Mouse (Mus musculus) intestine, embryonic 15.5 days (tissue): ENCODE data around the gene Rab3gap1. TPM values are rescaled to one million over a fixed set of nuclear protein-coding genes. Genes with fewer than 3 reads are reported as not detected.

ENCODE experiments used
- ATAC-seq: fragments of 200-750 bp; cut with Nextera tagmentation; 2 replicates; pipeline ENCODE4 v1.8.0; 2017; ENCODE audit warnings: moderate TSS enrichment, moderate library complexity
- H3K27ac ChIP-seq: fragments of 300-500 bp; sonication (generic); 2 replicates; pipeline ENCODE4 v1.5.1; 2015; ENCODE audit warnings: mild to moderate bottlenecking, inconsistent platforms
- H3K27me3 ChIP-seq: fragments of 300-500 bp; sonication (generic); replicated peaks from 2 replicates; pipeline ENCODE4 v1.6.1; 2015; ENCODE audit warnings: inconsistent platforms
- H3K36me3 ChIP-seq: fragments of 300-500 bp; sonication (generic); 2 replicates; pipeline ENCODE4 v1.6.1; 2015; ENCODE audit warnings: inconsistent platforms
- H3K4me1 ChIP-seq: fragments of 300-500 bp; sonication (generic); replicated peaks from 2 replicates; pipeline ENCODE4 v1.6.1; 2015; ENCODE audit warnings: inconsistent platforms
- H3K4me2 ChIP-seq: fragments of 300-500 bp; sonication (generic); replicated peaks from 2 replicates; pipeline ENCODE4 v1.6.1; 2015; ENCODE audit warnings: mild to moderate bottlenecking, inconsistent platforms
- H3K4me3 ChIP-seq: fragments of 300-500 bp; sonication (generic); replicated peaks from 2 replicates; pipeline ENCODE4 v1.5.1; 2015; ENCODE audit warnings: inconsistent platforms
- H3K9ac ChIP-seq: fragments of 300-500 bp; sonication (generic); 2 replicates; pipeline ENCODE4 v1.6.1; 2015; ENCODE audit warnings: inconsistent platforms
- H3K9me3 ChIP-seq: fragments of 300-500 bp; sonication (generic); 2 replicates; pipeline ENCODE4 v1.6.1; 2016; ENCODE audit warnings: inconsistent platforms
- WGBS: fragments of 180-500 bp; shearing (Covaris S2); methylation state at CpG from one replicate; pipeline ENCODE4 v1.1.7; 2015; 5-methylcytosine and 5-hydroxymethylcytosine counted together
- polyA plus RNA-seq: library from polyadenylated mRNA; unstranded; fragments of >200 nt; fragmentation: Nextera tagmentation; extraction: Ambion mirVana; gene quantifications from 2 replicates; pipeline ENCODE4 v1.2.1, GENCODE M21; 2015

Gene Rab3gap1
- polyA plus RNA-seq, result 20.8 and 22.4 TPM in 2 replicates

DNA sequence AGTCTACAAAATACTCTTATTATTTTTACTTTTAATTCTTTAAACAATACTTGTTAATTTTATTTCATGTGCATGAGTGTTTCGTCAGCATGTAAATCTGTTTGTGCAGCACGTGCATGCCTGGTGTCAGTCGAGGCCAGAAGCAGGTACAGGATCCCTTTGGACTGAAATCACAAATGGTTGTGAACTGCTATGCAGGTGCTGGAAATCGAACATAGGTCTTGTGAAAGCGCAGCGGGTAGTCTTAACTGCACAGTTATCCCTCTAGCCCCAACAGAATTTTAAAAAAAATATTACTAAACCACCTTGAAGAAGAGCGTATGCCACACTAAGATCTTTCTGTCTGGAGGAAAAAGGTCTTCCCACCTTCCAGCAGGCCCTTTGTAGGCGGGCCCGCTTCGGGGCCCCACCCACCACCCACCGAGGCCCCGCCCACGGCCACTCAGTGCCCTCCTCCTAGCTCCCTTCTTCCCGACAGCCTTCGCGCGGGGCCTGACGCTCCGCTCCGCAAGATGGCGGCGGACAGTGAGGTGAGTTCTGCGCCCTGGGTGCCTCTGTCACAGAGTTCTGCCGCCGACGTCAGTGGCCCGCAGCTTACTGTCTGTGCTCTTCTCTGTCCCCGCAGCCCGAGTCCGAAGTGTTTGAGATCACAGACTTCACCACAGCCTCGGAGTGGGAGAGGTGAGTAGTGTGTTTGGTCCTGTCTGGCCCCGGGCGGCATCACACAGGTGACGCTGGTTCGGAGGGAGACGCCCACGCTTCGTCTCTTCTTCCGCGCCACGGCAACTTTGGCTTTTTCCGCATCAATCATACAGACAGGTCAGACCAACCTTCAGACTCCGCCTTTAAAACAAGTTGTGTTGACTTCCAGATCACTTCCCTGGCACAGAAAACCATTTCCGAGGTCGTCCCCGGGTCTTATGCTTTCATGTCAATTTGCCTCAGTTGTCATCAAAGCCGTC is at the start of gene Rab3gap1:
Gene Rab3gap1 (plus strand): TSS at position 474 of the 962 bp plus-strand sequence.
- Histone ChIP-seq H3K9ac (peak within 1 kb of the TSS; percentile 74), H3K9me3 (no peaks in the 10 kb centered on the region), H3K4me2 (peak within 1 kb of the TSS; percentile 58), H3K27ac (peak within 1 kb of the TSS; percentile 88), H3K36me3 (no peaks in the 10 kb centered on the region), H3K27me3 (no peaks in the 10 kb centered on the region), H3K4me3 (peak within 1 kb of the TSS; percentile 87), H3K4me1 (no peaks in the 10 kb centered on the region)
- 11% methylated on average over 47 of the region's 47 CpGs for WGBS
- peak; percentile 100 for ATAC-seq

DNA sequence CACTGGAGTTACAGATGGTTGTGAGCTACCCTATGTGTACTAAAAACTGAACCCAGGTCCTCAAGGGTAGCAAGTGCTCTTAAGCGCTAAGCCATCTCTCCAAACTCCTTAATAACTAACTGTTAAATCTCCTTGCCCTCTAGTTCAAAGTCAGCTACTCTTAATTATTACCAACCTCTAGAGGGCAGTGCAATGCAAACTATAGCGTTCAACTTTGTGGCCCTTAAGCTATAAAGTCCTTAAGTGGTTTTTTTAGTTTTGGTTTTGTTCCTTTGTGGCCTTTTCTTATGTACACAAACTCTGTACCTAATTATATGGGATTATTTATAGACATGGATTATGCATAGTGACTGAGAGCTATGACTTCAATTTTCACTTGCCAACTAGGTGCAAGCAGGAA is 41.2 kb upstream of the Rab3gap1 start:
- Histone ChIP-seq H3K4me2 (no peak overlapping the region), H3K9ac (no peak overlapping the region), H3K4me1 (no peaks in the 10 kb centered on the region), H3K9me3 (no peaks in the 10 kb centered on the region), H3K4me3 (no peak overlapping the region), H3K36me3 (no peaks in the 10 kb centered on the region), H3K27ac (no peak overlapping the region), H3K27me3 (no peaks in the 10 kb centered on the region)
- peak; percentile 58; the same call in 1 of the 2 replicates for ATAC-seq
- 14% methylated on average over 2 of the region's 2 CpGs for WGBS

DNA sequence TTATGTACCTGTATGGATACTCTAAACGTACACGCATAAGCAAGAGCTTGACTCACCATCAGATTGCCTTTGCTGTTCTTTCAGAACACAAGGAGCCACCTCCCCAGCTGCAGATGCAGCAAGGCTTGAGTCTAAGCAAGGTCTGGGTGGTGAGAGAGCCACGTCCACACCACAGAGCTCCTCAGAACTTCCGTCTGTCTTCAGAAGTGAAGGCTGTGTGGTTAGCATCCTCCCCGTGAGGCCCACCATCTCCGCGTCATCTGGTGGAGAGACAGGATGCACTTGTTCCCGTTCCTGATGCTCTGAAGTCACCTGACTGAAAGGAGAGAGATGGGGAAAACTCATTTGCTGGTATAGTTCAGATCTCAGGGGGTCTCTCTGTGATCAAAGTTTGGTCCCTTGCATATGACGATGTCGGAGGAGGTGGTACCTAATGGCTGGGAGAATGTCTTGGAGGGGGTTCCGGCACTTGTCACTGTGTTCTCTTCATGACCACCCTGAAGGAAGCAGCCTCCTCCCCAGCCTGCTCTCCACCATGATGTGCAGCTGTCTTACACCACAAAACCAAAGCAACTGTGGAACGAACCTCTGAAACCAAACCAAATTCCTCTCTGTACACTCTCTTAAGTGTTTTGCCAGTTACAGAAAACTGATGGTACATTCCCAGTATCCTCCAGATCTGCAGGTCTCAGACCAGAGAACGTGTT is 38.2 kb upstream of the Rab3gap1 start:
- WGBS, result 82% methylated on average over 13 of the region's 13 CpGs

DNA sequence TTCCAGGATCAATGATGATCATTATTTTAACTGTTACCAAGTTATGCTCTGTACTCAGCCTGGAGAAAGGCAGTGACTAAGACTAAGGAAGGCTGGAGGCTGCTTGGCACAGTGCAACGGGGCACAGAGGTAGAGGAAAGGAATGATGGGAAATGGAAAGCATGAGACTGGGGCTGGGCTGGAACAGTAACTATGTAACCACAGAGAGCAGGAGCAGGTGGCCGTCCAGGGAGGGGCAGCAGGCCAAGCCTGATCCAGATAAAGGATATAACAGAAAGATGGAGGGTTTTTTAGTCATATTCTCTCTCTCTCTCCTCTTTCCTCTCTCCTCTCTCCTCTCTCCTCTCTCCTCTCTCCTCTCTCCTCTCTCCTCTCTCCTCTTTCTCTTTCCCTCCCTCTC is 34.9 kb upstream of the Rab3gap1 start:
- Histone ChIP-seq H3K27me3 (no peaks in the 10 kb centered on the region), H3K4me2 (no peak overlapping the region), H3K9me3 (no peaks in the 10 kb centered on the region), H3K27ac (no peak overlapping the region), H3K36me3 (no peaks in the 10 kb centered on the region), H3K4me1 (no peaks in the 10 kb centered on the region), H3K9ac (no peak overlapping the region), H3K4me3 (no peak overlapping the region)
- 46% methylated on average over 2 of the region's 2 CpGs for WGBS
- no peak for ATAC-seq

More for the DNA sequence above, 38.2 kb upstream of the Rab3gap1 start:
- H3K9ac ChIP-seq, result no peak overlapping the region
- H3K36me3 ChIP-seq, result no peaks in the 10 kb centered on the region
- H3K27ac ChIP-seq, result no peak overlapping the region
- ATAC-seq, result no peak
- H3K9me3 ChIP-seq, result no peaks in the 10 kb centered on the region
- H3K4me2 ChIP-seq, result no peak overlapping the region
- H3K4me3 ChIP-seq, result no peak overlapping the region
- H3K27me3 ChIP-seq, result no peaks in the 10 kb centered on the region
- H3K4me1 ChIP-seq, result no peaks in the 10 kb centered on the region

DNA sequence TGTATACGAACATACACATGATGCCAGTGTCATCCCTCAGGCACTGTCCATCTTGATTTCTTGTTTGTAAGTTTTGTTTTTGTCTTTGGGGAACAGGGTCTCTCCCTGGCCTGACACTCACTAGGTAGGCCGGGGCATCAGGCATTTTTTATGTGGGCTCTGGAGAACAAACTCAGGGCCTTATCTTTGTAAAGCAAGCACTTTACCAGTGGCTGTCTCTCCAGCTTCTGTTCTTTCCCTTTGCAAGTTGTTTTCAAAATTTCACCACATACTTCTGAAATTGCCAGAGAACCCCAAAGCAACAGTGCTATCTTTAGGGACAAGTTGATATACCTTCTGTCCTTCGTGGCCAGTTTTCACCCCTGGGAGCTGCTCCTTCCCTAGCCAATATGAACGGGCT is 34.4 kb upstream of the Rab3gap1 start:
- Histone ChIP-seq H3K36me3 (no peaks in the 10 kb centered on the region), H3K4me2 (no peak overlapping the region), H3K4me1 (no peaks in the 10 kb centered on the region), H3K27me3 (no peaks in the 10 kb centered on the region), H3K9ac (no peak overlapping the region), H3K9me3 (no peaks in the 10 kb centered on the region), H3K4me3 (no peak overlapping the region), H3K27ac (no peak overlapping the region)
- ATAC-seq, result no peak
- WGBS, result 53% methylated on average over 4 of the region's 4 CpGs

DNA sequence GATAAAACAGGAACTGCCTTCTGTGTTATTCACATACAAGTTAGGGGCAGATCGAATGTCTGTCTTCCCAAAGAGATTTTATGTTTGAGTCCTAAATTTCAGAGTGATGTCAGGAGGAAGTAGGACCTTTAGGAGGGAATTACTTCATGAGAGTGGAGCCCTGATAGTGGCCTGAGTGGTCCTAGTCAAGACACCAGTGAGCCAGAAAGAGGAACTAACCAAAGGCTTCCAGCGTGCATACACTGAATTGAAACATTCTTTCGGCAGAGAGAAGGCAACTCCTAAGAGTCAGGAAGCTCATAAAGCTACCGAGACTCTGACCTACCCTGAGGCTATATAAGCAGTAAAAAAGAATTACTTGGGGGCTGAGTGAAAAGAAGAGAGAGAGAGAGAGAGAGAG is 32.0 kb upstream of the Rab3gap1 start:
- no peak overlapping the region for H3K4me3 ChIP-seq

DNA sequence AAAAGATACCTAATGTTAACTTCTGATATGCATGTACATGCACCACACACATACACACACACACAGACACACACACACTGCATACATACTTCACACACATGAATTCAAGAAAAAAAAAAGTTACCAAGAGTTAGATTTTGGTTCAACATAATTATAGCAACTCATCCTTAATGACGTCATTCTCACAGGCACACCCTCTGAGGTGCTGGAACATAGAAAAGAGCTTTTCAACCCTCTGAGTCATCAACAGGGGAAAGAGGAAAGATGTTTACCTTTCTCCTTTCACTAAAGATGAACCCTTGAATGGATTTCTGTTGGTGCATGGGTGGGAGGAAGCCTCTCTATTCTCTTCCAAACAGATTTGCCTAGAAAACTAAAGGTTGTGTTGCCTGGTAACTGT is 30.0 kb upstream of the Rab3gap1 start:
- WGBS, result 61% methylated on average over 1 of the region's 1 CpGs

More for the DNA sequence above, 32.0 kb upstream of the Rab3gap1 start:
- H3K9ac ChIP-seq, result no peak overlapping the region
- H3K9me3 ChIP-seq, result no peaks in the 10 kb centered on the region
- no peak overlapping the region for H3K4me2 ChIP-seq
- H3K27me3 ChIP-seq, result no peaks in the 10 kb centered on the region
- no peak overlapping the region for H3K27ac ChIP-seq
- H3K36me3 ChIP-seq, result no peaks in the 10 kb centered on the region
- ATAC-seq, result no peak
- H3K4me1 ChIP-seq, result no peaks in the 10 kb centered on the region
- WGBS, result 61% methylated on average over 4 of the region's 4 CpGs

DNA sequence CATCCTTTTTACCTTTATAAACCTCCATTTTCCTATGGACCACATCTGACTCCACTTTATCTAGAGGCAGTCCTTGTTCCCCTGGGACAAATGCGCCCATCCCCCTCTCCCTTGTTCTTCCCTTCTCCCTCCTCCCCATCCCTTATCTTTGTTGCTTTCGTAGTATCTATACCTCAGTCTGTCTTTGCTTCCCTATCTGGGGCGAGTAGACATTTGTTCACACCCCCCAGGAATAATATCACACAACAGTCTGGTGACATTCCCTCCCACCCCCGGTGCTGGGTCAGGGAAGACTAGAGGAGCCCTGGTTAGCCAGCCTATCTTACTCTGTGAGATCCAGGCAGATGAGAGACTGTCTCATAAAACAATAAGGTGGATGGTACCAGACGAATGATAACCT is 23.1 kb upstream of the Rab3gap1 start:
- H3K4me1 ChIP-seq, result no peaks in the 10 kb centered on the region
- H3K27ac ChIP-seq, result no peak overlapping the region
- no peaks in the 10 kb centered on the region for H3K9me3 ChIP-seq
- no peak overlapping the region for H3K9ac ChIP-seq
- H3K36me3 ChIP-seq, result no peaks in the 10 kb centered on the region
- ATAC-seq, result no peak
- 78% methylated on average over 5 of the region's 5 CpGs for WGBS
- H3K4me2 ChIP-seq, result no peak overlapping the region
- no peak overlapping the region for H3K4me3 ChIP-seq
- no peaks in the 10 kb centered on the region for H3K27me3 ChIP-seq

More for the DNA sequence above, 30.0 kb upstream of the Rab3gap1 start:
- Histone ChIP-seq H3K4me3 (no peak overlapping the region), H3K9me3 (no peaks in the 10 kb centered on the region), H3K9ac (no peak overlapping the region), H3K4me1 (no peaks in the 10 kb centered on the region), H3K27ac (no peak overlapping the region), H3K36me3 (no peaks in the 10 kb centered on the region), H3K27me3 (no peaks in the 10 kb centered on the region), H3K4me2 (no peak overlapping the region)
- no peak for ATAC-seq

DNA sequence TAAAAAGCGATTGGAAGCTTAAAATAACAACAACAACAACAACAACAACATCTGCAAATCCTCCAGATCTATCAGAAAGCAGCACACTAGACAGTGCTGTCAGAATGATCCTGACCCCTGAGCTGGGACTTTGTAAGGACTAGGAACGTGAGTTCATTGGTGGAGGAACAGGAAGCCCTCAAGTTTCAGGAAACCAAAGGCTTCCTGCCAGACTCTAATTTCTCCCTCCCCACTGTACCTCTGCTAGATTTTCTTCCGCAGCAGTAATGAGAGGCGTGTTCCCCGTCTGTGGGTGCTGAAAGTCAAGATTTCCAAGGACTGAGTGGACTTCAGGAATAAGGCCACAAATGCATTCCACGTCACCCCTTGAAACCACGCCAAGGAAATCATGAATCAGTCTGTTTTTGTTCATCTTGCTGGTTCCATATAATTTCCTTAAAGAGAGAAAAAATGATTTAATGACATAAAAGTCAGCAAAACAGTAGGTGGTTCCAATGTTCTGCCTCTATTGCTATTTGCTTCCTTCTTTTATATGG is 18.4 kb upstream of the Rab3gap1 start:
- 74% methylated on average over 7 of the region's 7 CpGs for WGBS

DNA sequence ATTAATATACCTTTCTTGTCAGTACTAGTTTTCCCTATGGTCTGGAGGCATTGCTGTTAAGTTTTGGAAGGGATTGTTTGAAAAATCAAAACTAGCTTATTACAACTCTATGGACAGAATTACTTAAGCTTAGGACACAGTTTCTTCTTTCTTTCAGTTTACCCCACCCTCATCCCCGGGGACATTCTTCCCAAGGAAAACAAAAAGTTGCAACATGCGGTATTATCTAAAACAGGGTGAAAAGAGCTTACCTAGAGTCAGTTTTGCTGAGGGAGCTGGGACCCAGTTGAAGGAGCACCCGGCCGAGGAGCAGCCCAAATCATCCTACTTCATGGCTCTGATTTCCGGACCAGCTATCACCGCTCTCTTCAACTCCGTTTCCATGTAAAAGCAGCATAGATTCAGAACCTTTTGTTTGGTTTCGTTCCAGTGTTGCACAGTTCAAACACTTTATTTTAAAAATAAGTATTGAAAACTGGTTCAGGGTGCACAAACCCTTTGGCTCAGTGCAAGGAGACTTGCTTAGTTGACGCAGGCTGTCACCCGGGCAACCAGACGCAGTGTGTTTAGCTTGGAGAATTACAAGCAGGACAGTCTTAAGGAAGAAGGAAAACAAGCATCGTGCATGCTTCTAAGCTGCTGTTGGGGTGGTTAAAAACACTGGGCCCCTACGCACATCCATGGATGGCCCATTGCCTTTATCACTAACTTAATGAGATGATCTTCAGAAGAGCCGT is 13.9 kb upstream of the Rab3gap1 start, which contains the start of gene Map3k19:
Gene Map3k19 (minus strand): TSS at position 546 of the 737 bp plus-strand sequence.
- Histone ChIP-seq H3K27ac (no peak within 1 kb of the TSS), H3K4me3 (no peak within 1 kb of the TSS), H3K4me1 (no peaks in the 10 kb centered on the region), H3K9me3 (no peaks in the 10 kb centered on the region), H3K9ac (no peak within 1 kb of the TSS), H3K27me3 (no peaks in the 10 kb centered on the region), H3K4me2 (no peak within 1 kb of the TSS), H3K36me3 (no peaks in the 10 kb centered on the region)
- 73% methylated on average over 14 of the region's 14 CpGs for WGBS
- ATAC-seq, result no peak

More for the DNA sequence above, 18.4 kb upstream of the Rab3gap1 start:
- Histone ChIP-seq H3K4me2 (no peak overlapping the region), H3K36me3 (no peaks in the 10 kb centered on the region), H3K4me1 (no peaks in the 10 kb centered on the region), H3K9ac (no peak overlapping the region), H3K4me3 (no peak overlapping the region), H3K27me3 (no peaks in the 10 kb centered on the region), H3K27ac (no peak overlapping the region), H3K9me3 (no peaks in the 10 kb centered on the region)
- no peak for ATAC-seq

DNA sequence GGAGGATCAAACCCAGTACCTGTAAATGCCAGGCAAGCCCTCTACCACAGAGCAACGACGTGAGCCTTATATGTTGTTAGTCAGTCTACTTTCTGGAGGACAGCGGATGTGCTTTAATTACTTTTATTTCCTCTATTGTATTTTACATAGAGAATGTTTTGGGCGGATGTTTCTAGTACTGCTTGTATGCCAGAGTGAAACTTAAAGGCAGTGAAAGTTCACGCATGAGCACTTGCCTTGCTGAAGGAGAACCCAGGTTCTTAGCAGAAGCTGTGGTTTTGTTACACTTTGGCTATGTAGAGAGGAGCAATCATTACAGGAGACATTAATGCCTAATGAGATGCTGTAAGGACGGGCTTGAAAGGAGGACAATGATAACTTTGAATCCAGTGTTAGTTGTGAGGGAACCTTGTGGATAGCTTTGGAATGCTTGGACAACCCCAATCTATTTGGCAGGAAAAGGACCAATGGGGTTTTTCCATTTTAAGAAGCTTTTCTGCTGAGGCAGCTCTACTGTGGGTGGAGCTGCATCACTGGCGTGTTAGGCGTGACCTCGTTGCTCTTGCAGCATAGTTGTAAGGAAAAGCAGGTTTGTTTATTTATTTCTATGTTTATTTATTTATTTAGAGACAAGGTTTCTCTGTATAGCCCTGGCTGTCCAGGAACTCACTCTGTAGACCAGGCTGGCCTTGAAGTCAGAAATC is 9.5 kb upstream of the Rab3gap1 start:
- H3K9ac ChIP-seq, result no peak overlapping the region
- no peak overlapping the region for H3K4me2 ChIP-seq
- no peaks in the 10 kb centered on the region for H3K36me3 ChIP-seq
- 88% methylated on average over 9 of the region's 9 CpGs for WGBS
- H3K27ac ChIP-seq, result no peak overlapping the region
- H3K27me3 ChIP-seq, result no peaks in the 10 kb centered on the region
- no peaks in the 10 kb centered on the region for H3K4me1 ChIP-seq
- ATAC-seq, result no peak
- H3K9me3 ChIP-seq, result no peaks in the 10 kb centered on the region
- no peak overlapping the region for H3K4me3 ChIP-seq
